Mouse (Mus musculus) MEL (cell line): ENCODE measurements around the gene Sars. TPM values are rescaled to one million over a fixed set of nuclear protein-coding genes. Genes with fewer than 3 reads are reported as not detected.

Source experiments
- DNase-seq: peaks from one replicate; pipeline ENCODE4 v3.0.0; 2011; ENCODE audit warnings: low read depth, low spot score
- H3K27ac ChIP-seq: 2 replicates; pipeline ENCODE4 v1.5.1; 2012; ENCODE audit warnings: low read depth, mild to moderate bottlenecking, control low read depth, low read length, moderate library complexity; ENCODE audit not compliant: control insufficient read depth
- H3K27me3 ChIP-seq, 2 experiments: fragments of 150-350 bp in 1 of 2; sonication (generic) in 1 of 2; 2 replicates each; pipeline ENCODE4 v1.6.1; 2012; ENCODE audit warnings: low read length in 2 of 2, mild to moderate bottlenecking in 2 of 2, improper control_type of control experiment in 1 of 2, moderate library complexity in 1 of 2; ENCODE audit not compliant: insufficient read depth in 2 of 2, control insufficient read depth in 1 of 2
- H3K36me3 ChIP-seq, 2 experiments: 2 replicates each; pipeline ENCODE4 v1.6.1; 2012 to 2014; ENCODE audit warnings: low read length in 2 of 2, improper control_type of control experiment in 1 of 2, inconsistent platforms in 1 of 2, mild to moderate bottlenecking in 1 of 2; ENCODE audit not compliant: insufficient read depth in 2 of 2, control insufficient read depth in 1 of 2
- H3K4me1 ChIP-seq, 2 experiments: fragments of 150-350 bp in 1 of 2; sonication (generic) in 1 of 2; 2 replicates each; pipeline ENCODE4 v1.6.1; 2012; ENCODE audit warnings: low read length in 2 of 2, improper control_type of control experiment in 1 of 2, mild to moderate bottlenecking in 1 of 2; ENCODE audit not compliant: insufficient read depth in 2 of 2, control insufficient read depth in 1 of 2
- H3K4me3 ChIP-seq, 2 experiments: fragments of 150-350 bp in 1 of 2; sonication (generic) in 1 of 2; 2 replicates each; pipeline ENCODE4 v1.5.1; 2012; ENCODE audit warnings: low read depth in 2 of 2, low read length in 2 of 2, mild to moderate bottlenecking in 2 of 2, moderate library complexity in 2 of 2, control low read depth in 1 of 2, improper control_type of control experiment in 1 of 2; ENCODE audit not compliant: control insufficient read depth in 1 of 2, insufficient read depth in 1 of 2
- H3K79me2 ChIP-seq: 2 replicates; pipeline ENCODE4 v1.6.1; 2012; ENCODE audit warnings: mild to moderate bottlenecking, low read length, moderate library complexity; ENCODE audit not compliant: control insufficient read depth, poor library complexity, insufficient read depth
- H3K9ac ChIP-seq: 2 replicates; pipeline ENCODE4 v1.6.1; 2012; ENCODE audit warnings: low read depth, mild to moderate bottlenecking, control low read depth, low read length, moderate library complexity; ENCODE audit not compliant: control insufficient read depth, poor library complexity, severe bottlenecking
- H3K9me3 ChIP-seq: fragments of 150-350 bp; sonication (generic); replicated peaks from 2 replicates; pipeline ENCODE4 v1.6.1; 2012; ENCODE audit warnings: mild to moderate bottlenecking, low read length, improper control_type of control experiment, moderate library complexity; ENCODE audit not compliant: insufficient read depth
- CHD1 ChIP-seq: IDR thresholded peaks from 2 replicates; pipeline ENCODE4 v1.6.1; 2012; ENCODE audit warnings: low read depth, mild to moderate bottlenecking, inconsistent platforms, low read length, improper control_type of control experiment
- CHD2 ChIP-seq: IDR thresholded peaks from 2 replicates; pipeline ENCODE4 v1.6.1; 2011; ENCODE audit warnings: low read length, improper control_type of control experiment
- E2F4 ChIP-seq: IDR thresholded peaks from 2 replicates; pipeline ENCODE4 v1.6.1; 2011; ENCODE audit warnings: low read depth, low read length, improper control_type of control experiment, borderline replicate concordance
- ELF1 ChIP-seq: IDR thresholded peaks from 2 replicates; pipeline ENCODE4 v1.6.1; 2014; ENCODE audit warnings: low read depth, mild to moderate bottlenecking, inconsistent platforms, low read length, improper control_type of control experiment, moderate library complexity
- GABPA ChIP-seq: IDR thresholded peaks from 2 replicates; pipeline ENCODE4 v1.6.1; 2012; ENCODE audit warnings: low read depth, mild to moderate bottlenecking, inconsistent platforms, low read length, improper control_type of control experiment, moderate library complexity
- MAX ChIP-seq: IDR thresholded peaks from 2 replicates; pipeline ENCODE4 v1.6.1; 2011; ENCODE audit warnings: low read length, improper control_type of control experiment
- MEF2A ChIP-seq: IDR thresholded peaks from 2 replicates; pipeline ENCODE4 v1.6.1; 2014; ENCODE audit warnings: low read depth, mild to moderate bottlenecking, inconsistent platforms, low read length, improper control_type of control experiment; ENCODE audit not compliant: poor library complexity, insufficient replicate concordance, severe bottlenecking; ENCODE audit errors: extremely low read depth
- NRF1 ChIP-seq: IDR thresholded peaks from 2 replicates; pipeline ENCODE4 v1.6.1; 2014; ENCODE audit warnings: low read depth, mild to moderate bottlenecking, inconsistent platforms, low read length, improper control_type of control experiment, moderate library complexity; ENCODE audit not compliant: poor library complexity, insufficient read depth, severe bottlenecking
- POLR2A ChIP-seq, 2 experiments: IDR thresholded peaks; 2 replicates each; pipeline ENCODE4 v1.6.1; 2011 to 2012; ENCODE audit warnings: low read length in 2 of 2, mild to moderate bottlenecking in 2 of 2, control low read depth in 1 of 2, improper control_type of control experiment in 1 of 2, low read depth in 1 of 2, moderate library complexity in 1 of 2; ENCODE audit not compliant: control insufficient read depth in 1 of 2, insufficient read depth in 1 of 2, poor library complexity in 1 of 2
- POLR2AphosphoS2 ChIP-seq: IDR thresholded peaks from 2 replicates; pipeline ENCODE4 v1.6.1; 2011; ENCODE audit warnings: low read length, improper control_type of control experiment
- RCOR1 ChIP-seq: IDR thresholded peaks from 2 replicates; pipeline ENCODE4 v1.6.1; 2012; ENCODE audit warnings: low read depth, mild to moderate bottlenecking, inconsistent platforms, low read length, improper control_type of control experiment
- SMC3 ChIP-seq: IDR thresholded peaks from 2 replicates; pipeline ENCODE4 v1.6.1; 2011; ENCODE audit warnings: low read depth, low read length, improper control_type of control experiment
- TBP ChIP-seq: IDR thresholded peaks from 2 replicates; pipeline ENCODE4 v1.8.0; 2011; ENCODE audit warnings: low read depth, low read length, improper control_type of control experiment
- TCF12 ChIP-seq: IDR thresholded peaks from 2 replicates; pipeline ENCODE4 v1.6.1; 2014; ENCODE audit warnings: low read depth, mild to moderate bottlenecking, inconsistent platforms, low read length, improper control_type of control experiment, moderate library complexity
- UBTF ChIP-seq: IDR thresholded peaks from 2 replicates; pipeline ENCODE4 v1.6.1; 2012; ENCODE audit warnings: low read depth, mild to moderate bottlenecking, inconsistent platforms, low read length, improper control_type of control experiment, moderate library complexity, borderline replicate concordance; ENCODE audit not compliant: insufficient read depth
- USF2 ChIP-seq, 2 experiments: IDR thresholded peaks; 2 replicates each; pipeline ENCODE4 v1.6.1; 2011 to 2012; ENCODE audit warnings: improper control_type of control experiment in 2 of 2, low read length in 2 of 2, borderline replicate concordance in 1 of 2, inconsistent platforms in 1 of 2, low read depth in 1 of 2, mild to moderate bottlenecking in 1 of 2; ENCODE audit not compliant: insufficient read depth in 1 of 2
- ZC3H11A ChIP-seq: IDR thresholded peaks from 2 replicates; pipeline ENCODE4 v1.6.1; 2012; ENCODE audit warnings: low read depth, mild to moderate bottlenecking, inconsistent platforms, low read length, improper control_type of control experiment
- ZMIZ1 ChIP-seq: IDR thresholded peaks from 2 replicates; pipeline ENCODE4 v1.6.1; 2012; ENCODE audit warnings: low read depth, mild to moderate bottlenecking, inconsistent platforms, low read length, improper control_type of control experiment, moderate library complexity
- polyA plus RNA-seq, 2 experiments: library from polyadenylated mRNA; stranded (reverse) in 1 of 2; unstranded in 1 of 2; fragments of >175 nt in 1 of 2; fragments of >200 nt in 1 of 2; gene quantifications; 2 replicates each; pipeline versions ENCODE4 v1.2.1 to v1.2.4; 2012; ENCODE audit warnings: low replicate concordance in 2 of 2, low read depth in 1 of 2; ENCODE audit not compliant: insufficient read length in 2 of 2, insufficient read depth in 1 of 2, missing spikeins in 1 of 2
- total RNA-seq: library from RNA; depleted of rRNA; stranded (reverse); fragments of 300-350 nt; gene quantifications from 2 replicates; pipeline ENCODE4 v1.2.3, GENCODE M21; 2012

Gene Sars
- total and polyA plus RNA-seq, 3 experiments, result 202 to 337 TPM; not detected in 1

DNA sequence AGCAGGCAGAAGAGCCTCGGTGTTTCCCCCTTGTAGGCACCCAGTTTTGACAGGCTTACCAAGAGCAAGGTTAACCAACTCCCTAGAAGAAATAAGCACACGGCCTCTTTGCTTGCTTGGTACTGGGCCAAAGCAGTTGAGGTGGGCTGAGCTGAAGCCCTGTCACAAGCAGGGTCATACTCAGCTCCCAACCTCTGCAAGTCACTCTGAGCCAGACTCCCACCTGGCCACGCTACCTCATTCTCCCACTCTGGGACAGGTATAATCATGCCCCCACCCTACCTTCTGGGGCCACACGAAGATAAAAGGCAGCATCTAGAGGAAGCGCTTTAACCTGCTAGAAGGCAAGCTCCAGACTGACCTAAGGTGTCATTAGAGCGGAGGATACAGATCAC lies 19.4 kb downstream of the Sars start:
- no peaks in the 10 kb centered on the region for H3K4me1 ChIP-seq
- no peak overlapping the region for H3K4me3 ChIP-seq
- DNase-seq, result no peak
- H3K27me3 ChIP-seq, result no peaks in the 10 kb centered on the region
- peaks cover 0 to 15% of the 10 kb centered on the region in 2 experiments; a peak in 1 of 4 replicates for H3K36me3 ChIP-seq
- H3K9me3 ChIP-seq, result no peaks in the 10 kb centered on the region
- TF ChIP-seq POLR2AphosphoS2, result peak; percentile 40; the same call in 1 of the 2 replicates
- peak in 1 of 2 experiments; percentile 17; a peak in 1 of 4 replicates for TF ChIP-seq POLR2A (IDR thresholded peaks at IDR 0.05; ENCODE audit: control insufficient read depth in 1 of 2, insufficient read depth in 1 of 2, low read depth in 1 of 2, low read length in 2 of 2, poor library complexity in 1 of 2)
- TF ChIP-seq UBTF, result no peak
- H3K9ac ChIP-seq, result no peak overlapping the region
- no peak overlapping the region for H3K27ac ChIP-seq
- H3K79me2 ChIP-seq, result no peaks in the 10 kb centered on the region

DNA sequence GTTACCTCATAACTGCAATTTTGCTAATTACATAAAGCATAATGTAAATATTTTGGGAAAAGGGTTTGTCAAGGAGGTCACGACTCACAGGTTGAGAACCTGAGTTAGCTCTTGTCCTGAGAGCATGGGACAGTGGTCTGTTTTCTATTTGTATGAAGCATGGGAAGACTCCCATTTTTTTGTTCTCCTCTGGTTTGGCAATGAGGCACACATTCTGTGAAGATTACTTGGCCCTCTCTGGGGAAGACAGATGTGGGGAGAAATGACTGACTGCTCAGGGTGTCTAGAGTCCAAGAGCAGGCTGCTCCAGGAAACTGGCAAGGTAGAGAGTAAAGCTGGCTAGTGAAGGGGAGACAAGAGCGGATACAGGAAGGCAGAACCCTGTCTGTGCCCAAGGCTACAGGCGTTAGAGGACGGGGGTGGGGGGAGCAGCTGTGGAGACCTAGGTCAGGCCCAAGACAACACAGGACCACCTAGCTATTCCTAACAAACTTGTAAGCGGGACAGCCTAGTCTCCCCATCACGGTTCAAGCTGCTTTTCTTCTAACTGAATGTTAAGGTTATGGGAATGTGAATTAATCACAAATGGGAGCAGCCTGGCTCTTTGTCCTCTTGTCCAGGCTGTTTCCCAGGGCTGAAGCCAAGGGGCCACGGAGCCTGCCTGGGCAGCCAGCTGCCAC lies 19.9 kb downstream of the Sars start:
- Histone ChIP-seq H3K9me3 (no peaks in the 10 kb centered on the region), H3K9ac (no peak overlapping the region), H3K36me3 (peaks cover 0 to 15% of the 10 kb centered on the region in 2 experiments; a peak in 1 of 4 replicates), H3K79me2 (no peaks in the 10 kb centered on the region), H3K4me1 (no peaks in the 10 kb centered on the region), H3K4me3 (no peak overlapping the region), H3K27me3 (no peaks in the 10 kb centered on the region), H3K27ac (no peak overlapping the region)
- no peak for TF ChIP-seq NRF1
- no peak for DNase-seq

DNA sequence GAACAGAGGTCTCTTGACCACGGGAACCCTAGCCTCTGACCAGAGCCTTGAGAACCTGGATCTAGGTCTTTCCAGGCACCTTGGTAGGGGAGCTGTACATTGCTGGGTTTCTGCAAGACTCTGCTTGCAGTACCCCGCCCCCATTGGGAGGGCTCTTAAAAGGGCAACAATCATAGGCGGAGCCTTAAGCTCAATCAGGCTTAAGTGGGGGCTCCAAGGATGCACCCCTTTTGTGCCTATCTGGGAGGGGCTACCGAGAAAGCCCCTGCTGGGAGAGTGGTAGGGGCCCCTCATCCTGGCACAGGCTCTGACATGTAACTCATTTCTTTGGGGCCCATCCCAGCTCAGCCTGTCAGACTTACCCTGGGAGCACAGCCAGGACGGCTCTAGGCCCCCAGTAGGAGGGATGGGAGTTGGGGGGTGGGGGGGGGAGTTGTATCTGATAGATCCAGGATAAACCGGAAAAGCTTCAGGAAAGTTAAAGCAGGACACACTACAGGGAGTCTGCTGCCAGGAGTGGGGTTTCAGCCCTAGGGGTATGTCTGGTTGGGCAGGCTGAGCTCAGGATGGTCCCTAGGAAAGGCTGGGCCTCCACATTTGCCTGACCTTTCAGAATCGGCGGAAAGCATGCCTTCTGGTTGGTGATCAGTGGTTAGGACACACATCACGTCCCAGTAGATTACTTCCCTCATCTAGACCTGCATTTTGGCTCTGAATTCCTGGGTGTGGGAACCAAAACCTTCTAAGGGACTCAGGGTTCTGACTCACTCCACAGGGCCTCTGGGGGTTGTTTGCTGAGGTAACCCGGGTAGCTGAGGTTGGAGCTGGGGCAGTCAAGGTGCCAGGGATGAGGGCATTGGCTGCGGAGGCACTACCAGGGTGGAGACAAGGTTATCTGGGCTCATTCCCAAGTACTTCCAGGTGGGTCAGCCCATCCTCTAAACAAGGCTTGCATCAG lies 20.9 kb downstream of the Sars start:
- H3K36me3 ChIP-seq, result peaks cover 0 to 6% of the 10 kb centered on the region in 2 experiments; a peak in 1 of 4 replicates
- TF ChIP-seq ELF1, result no peak
- no peak for TF ChIP-seq GABPA
- no peak for TF ChIP-seq MAX
- no peak for TF ChIP-seq E2F4
- no peak for TF ChIP-seq TCF12
- TF ChIP-seq SMC3, result no peak
- TF ChIP-seq CHD2, result peak; percentile 9; the same call in 1 of the 2 replicates
- no peak for TF ChIP-seq TBP
- no peak for TF ChIP-seq UBTF
- no peak for TF ChIP-seq RCOR1
- TF ChIP-seq POLR2A (IDR thresholded peaks at IDR 0.05; ENCODE audit: control insufficient read depth in 1 of 2, insufficient read depth in 1 of 2, low read depth in 1 of 2, low read length in 2 of 2, poor library complexity in 1 of 2), result 0 out of 4 replicates have a peak, but pooled peaks of 1 of the 2 experiments have one; percentile 28
- peak; percentile 85; the same call in 1 of the 2 replicates for TF ChIP-seq POLR2AphosphoS2
- no peak for TF ChIP-seq ZC3H11A
- no peak for TF ChIP-seq CHD1
- peak; percentile 69 for TF ChIP-seq ZMIZ1
- TF ChIP-seq USF2 (IDR thresholded peaks at IDR 0.05; ENCODE audit: borderline replicate concordance in 1 of 2, insufficient read depth in 1 of 2, low read depth in 1 of 2, low read length in 2 of 2), result no peak
- TF ChIP-seq MEF2A, result 0 out of 2 replicates have a peak, but pooled peaks have one; percentile 10
- TF ChIP-seq, all 39 proteins: peak for 5
- no peaks in the 10 kb centered on the region for H3K4me1 ChIP-seq
- no peak overlapping the region for H3K4me3 ChIP-seq
- no peaks in the 10 kb centered on the region for H3K79me2 ChIP-seq
- H3K9ac ChIP-seq, result no peak overlapping the region
- H3K9me3 ChIP-seq, result no peaks in the 10 kb centered on the region
- H3K27me3 ChIP-seq, result no peaks in the 10 kb centered on the region
- H3K27ac ChIP-seq, result no peak overlapping the region
- DNase-seq, result peak; percentile 37
